Mouse (Mus musculus) small intestine, adult 2 months (tissue): ENCODE measurements around the gene Rassf3.

Experiments used
- CTCF ChIP-seq: fragments of 200-500 bp; IDR thresholded peaks from 2 replicates; pipeline ENCODE4 v1.5.1; 2012; ENCODE audit warnings: low read depth, mild to moderate bottlenecking, control low read depth, inconsistent platforms, low read length, moderate library complexity, mixed read lengths; ENCODE audit not compliant: insufficient replicate concordance, insufficient read length; ENCODE audit errors: extremely low read depth
- POLR2A ChIP-seq: fragments of 200-500 bp; IDR thresholded peaks from 2 replicates; pipeline ENCODE4 v1.6.1; 2012; ENCODE audit warnings: low read depth, mild to moderate bottlenecking, control low read depth, inconsistent platforms, low read length, moderate library complexity

DNA sequence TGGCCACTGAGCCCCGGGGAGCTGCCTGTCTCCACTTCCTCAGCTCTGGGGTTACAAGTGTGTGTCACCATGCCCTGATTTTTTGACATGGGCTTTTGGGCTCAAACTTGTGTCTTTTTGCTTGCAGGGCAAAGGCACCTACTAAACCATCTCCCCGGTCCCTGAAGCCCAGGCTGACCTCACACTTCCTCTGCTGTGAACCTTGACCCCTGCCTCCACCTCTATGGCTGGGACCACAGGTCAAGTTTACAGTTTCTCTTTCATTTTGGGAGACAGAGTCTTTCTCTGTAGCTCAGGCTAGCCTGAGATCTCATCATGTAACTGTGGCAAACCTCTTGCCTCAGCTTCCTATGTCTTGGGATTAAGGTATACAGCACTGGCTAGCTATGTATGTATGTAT, 43.6 kb upstream of the Rassf3 start:
- TF ChIP-seq POLR2A, result no peak
- no peak for TF ChIP-seq CTCF
